Mouse (Mus musculus): ENCODE results near the gene Col1a1.
A peak's percentile ranks its signal among the peaks of the same experiment; 100 is the strongest.

The Col1a1 gene

GRCm38 (mm10) chr11:94978178-94978915, 42.3 kb downstream of the Col1a1 start:
- DNase-seq = no peak

- DNase-seq = peak; percentile 97
These were observed 42.9 kb downstream of the Col1a1 start for GRCm38 (mm10) chr11:94978947-94979346.

- no peak for DNase-seq
These were observed 43.6 kb downstream of the Col1a1 start for GRCm38 (mm10) chr11:94979462-94980179.

GRCm38 (mm10) chr11:94985140-94985539, 49.1 kb downstream of the Col1a1 start:
- peak; percentile 27 for DNase-seq

- peak; percentile 35 for DNase-seq
These were observed 49.8 kb downstream of the Col1a1 start for GRCm38 (mm10) chr11:94985822-94986221.

- no peak for DNase-seq
These were observed 50.4 kb downstream of the Col1a1 start for GRCm38 (mm10) chr11:94986435-94986834.

- DNase-seq = no peak
These were observed 51.3 kb downstream of the Col1a1 start for GRCm38 (mm10) chr11:94987341-94987740.

GRCm38 (mm10) chr11:94987851-94988250, 51.8 kb downstream of the Col1a1 start:
- peak; percentile 54 for DNase-seq

GRCm38 (mm10) chr11:94988780-94989561, 52.9 kb downstream of the Col1a1 start:
- DNase-seq = peak; percentile 67

- DNase-seq = peak; percentile 87
These were observed 53.6 kb downstream of the Col1a1 start for GRCm38 (mm10) chr11:94989562-94990017.

- no peak for DNase-seq
These were observed 54.2 kb downstream of the Col1a1 start for GRCm38 (mm10) chr11:94990102-94990748.

GRCm38 (mm10) chr11:94990749-94991577, 54.9 kb downstream of the Col1a1 start, which contains the start of gene Ppp1r9b:
Gene Ppp1r9b, plus strand, starts transcription at chr11:94991035.
- peak; percentile 91 for DNase-seq

- DNase-seq = peak; percentile 63
These were observed 55.8 kb downstream of the Col1a1 start for GRCm38 (mm10) chr11:94991641-94992479.

- DNase-seq = no peak
These were observed 56.4 kb downstream of the Col1a1 start for GRCm38 (mm10) chr11:94992480-94992753.

GRCm38 (mm10) chr11:94992754-94993606, 57.0 kb downstream of the Col1a1 start:
- DNase-seq = peak; percentile 74

GRCm38 (mm10) chr11:94994208-94994814, 58.3 kb downstream of the Col1a1 start:
- DNase-seq = peak; percentile 67

GRCm38 (mm10) chr11:94994947-94995772, 59.1 kb downstream of the Col1a1 start:
- peak; percentile 61 for DNase-seq

GRCm38 (mm10) chr11:94996101-94996500, 60.1 kb downstream of the Col1a1 start:
- DNase-seq = peak; percentile 62

- DNase-seq = no peak
These were observed 61.0 kb downstream of the Col1a1 start for GRCm38 (mm10) chr11:94996984-94997383.

All from cerebellum, adult 11-12 months (tissue).